Mouse (Mus musculus): Measurements from ENCODE around the gene Abr. TPM values are rescaled to one million over a fixed set of nuclear protein-coding genes. Genes with fewer than 3 reads are reported as not detected.

Gene Abr
- polyA plus RNA-seq, 1 experiment: 215 TPM

DNA sequence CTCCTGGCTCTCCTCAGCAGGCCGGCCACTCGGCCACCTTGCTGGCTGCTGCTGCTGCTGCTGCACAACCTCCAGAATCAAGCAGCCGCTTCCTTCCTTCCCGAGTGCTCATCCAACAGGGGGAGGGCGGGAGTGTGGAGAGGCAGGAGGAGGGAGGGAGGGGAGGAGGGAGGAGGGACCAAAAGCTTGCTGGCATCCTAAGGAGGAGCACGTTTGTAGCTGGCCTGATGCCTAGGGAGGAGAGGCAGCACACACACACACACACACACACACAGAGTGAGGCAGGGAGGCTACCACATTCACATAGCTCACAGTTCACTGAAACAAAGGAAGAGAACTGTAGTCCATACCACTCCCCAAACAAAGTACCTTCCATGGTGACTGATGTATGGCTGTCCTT is 153.8 kb downstream of the Abr start:
- DNase-seq (ENCODE audit: low read depth): peak; percentile 98
- TF ChIP-seq CTCF (IDR thresholded peaks at IDR 0.05; ENCODE audit: borderline replicate concordance, extremely low read depth, insufficient read depth, insufficient read length) (0 out of 2 replicates have a peak, but pooled peaks have one; percentile 0), POLR2A (IDR thresholded peaks at IDR 0.05; ENCODE audit: borderline replicate concordance, extremely low read depth, insufficient read depth, insufficient read length, poor library complexity, severe bottlenecking) (peak; percentile 6; the same call in 1 of the 2 replicates)

DNA sequence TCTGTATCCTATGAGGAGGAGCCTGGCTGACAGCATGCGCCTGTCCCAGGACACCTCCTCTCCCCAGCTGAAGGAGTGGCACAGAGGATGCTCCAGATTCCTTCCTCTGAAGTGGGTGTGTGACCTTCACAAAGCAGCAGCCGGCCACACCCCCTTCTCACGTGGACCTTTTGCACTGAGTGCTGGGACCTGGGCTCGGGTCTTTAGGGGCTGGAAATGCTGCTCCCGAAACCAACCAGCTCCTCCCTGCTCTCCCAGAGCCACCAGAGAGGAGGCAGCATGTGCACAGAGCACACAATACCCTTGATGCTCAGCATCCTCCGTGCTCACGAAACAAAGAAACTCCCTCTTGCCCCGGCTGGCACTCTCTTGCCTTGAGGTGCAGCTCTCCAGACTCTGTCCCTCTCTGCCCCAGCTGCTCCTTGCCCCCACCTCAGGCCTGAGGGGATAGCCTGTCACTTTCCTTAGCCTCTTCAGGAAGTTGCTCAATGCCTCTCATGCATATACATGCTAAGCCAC is 154.6 kb downstream of the Abr start:
- DNase-seq (ENCODE audit: low read depth): peak; percentile 69
- TF ChIP-seq CTCF (IDR thresholded peaks at IDR 0.05; ENCODE audit: borderline replicate concordance, extremely low read depth, insufficient read depth, insufficient read length) (no peak), POLR2A (IDR thresholded peaks at IDR 0.05; ENCODE audit: borderline replicate concordance, extremely low read depth, insufficient read depth, insufficient read length, poor library complexity, severe bottlenecking) (no peak)

- TF ChIP-seq POLR2A (IDR thresholded peaks at IDR 0.05; ENCODE audit: borderline replicate concordance, extremely low read depth, insufficient read depth, insufficient read length, poor library complexity, severe bottlenecking) (no peak), CTCF (IDR thresholded peaks at IDR 0.05; ENCODE audit: borderline replicate concordance, extremely low read depth, insufficient read depth, insufficient read length) (no peak)
- peak; percentile 59 for DNase-seq (ENCODE audit: low read depth)
These were observed 155.0 kb downstream of the Abr start for GRCm38 (mm10) chr11:76467073-76467472.

DNA sequence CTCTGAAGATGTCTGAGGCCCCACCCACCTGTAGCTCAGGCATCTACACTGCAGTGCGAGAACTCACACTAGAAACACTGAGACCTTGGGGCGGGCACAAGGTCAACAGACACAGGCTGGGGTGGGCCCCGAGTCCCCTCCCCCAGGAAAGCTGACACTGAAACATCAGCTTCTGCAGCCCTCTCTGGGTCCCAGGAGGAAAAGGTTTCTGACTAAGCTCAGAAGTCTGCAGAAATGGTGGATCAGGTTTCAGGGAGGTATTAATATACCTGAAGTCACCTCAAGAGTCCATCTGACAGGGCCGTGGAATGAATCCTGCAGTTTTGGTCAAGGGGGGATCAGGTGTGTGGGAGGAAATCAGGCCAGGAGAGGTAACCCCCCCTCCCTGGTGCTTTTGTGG is 156.2 kb downstream of the Abr start:
- TF ChIP-seq CTCF (IDR thresholded peaks at IDR 0.05; ENCODE audit: borderline replicate concordance, extremely low read depth, insufficient read depth, insufficient read length) (no peak), POLR2A (IDR thresholded peaks at IDR 0.05; ENCODE audit: borderline replicate concordance, extremely low read depth, insufficient read depth, insufficient read length, poor library complexity, severe bottlenecking) (no peak)
- DNase-seq (ENCODE audit: low read depth): no peak

DNA sequence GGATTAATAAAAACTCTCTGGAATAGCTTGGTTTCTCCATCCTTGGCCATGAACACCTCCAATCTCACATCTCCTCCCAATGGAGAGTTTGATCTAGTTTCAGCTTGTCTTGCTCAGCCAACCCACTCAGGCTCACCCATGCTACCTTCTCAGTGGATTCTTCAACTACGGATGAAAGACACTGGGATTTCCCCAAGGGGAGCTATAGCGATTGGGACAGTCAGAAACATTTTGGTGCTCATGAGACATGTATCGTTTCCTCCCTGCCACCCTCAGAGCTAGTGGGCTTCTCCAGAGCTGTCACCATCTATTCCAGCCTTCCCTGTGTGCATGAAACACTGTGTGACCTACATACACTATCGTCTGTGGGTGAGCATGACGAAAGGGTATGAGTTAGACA is 160.4 kb downstream of the Abr start:
- DNase-seq (ENCODE audit: low read depth): no peak
- TF ChIP-seq POLR2A (IDR thresholded peaks at IDR 0.05; ENCODE audit: borderline replicate concordance, extremely low read depth, insufficient read depth, insufficient read length, poor library complexity, severe bottlenecking) (no peak), CTCF (IDR thresholded peaks at IDR 0.05; ENCODE audit: borderline replicate concordance, extremely low read depth, insufficient read depth, insufficient read length) (no peak)

DNA sequence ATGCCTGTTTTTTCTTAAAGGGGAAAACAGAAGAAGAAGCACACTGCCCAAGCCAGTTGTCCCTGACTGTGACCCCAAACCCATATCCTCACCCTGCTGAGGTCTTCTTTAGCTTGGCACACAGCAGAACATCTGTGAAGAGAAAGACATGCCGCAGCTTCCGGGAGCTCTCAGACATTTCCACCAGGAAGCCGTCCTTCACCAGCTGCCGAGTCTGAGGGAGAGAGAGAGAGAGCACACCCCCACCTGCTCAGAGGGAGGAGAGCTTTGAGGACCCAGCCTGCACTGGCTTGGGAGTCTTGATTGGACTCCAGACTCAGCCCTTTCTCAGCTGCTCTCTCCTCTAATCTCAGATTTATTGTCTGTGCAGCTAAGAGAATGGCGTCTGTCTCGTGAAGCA is 160.9 kb downstream of the Abr start:
- TF ChIP-seq POLR2A (IDR thresholded peaks at IDR 0.05; ENCODE audit: borderline replicate concordance, extremely low read depth, insufficient read depth, insufficient read length, poor library complexity, severe bottlenecking) (no peak), CTCF (IDR thresholded peaks at IDR 0.05; ENCODE audit: borderline replicate concordance, extremely low read depth, insufficient read depth, insufficient read length) (no peak)
- no peak for DNase-seq (ENCODE audit: low read depth)

DNA sequence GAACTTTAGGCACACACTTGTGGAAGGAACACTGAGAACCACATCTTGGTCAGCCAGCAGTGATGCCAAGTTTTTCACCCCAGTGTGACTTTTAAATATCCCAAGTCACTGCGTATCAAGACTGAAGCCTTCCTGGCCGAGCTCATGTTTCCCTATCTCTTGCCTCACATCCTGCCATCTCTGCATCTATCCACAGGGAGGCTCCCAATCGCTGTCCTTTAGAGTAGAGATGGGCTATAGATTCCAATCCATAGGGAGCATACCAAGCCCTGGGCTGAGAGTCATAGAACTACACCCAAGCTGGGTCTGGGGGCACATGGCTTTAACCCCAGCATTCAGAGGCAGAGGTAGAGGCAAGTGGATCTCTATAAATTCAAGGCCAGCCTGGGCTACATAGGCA is 162.6 kb downstream of the Abr start:
- no peak for TF ChIP-seq CTCF (IDR thresholded peaks at IDR 0.05; ENCODE audit: borderline replicate concordance, extremely low read depth, insufficient read depth, insufficient read length)
- no peak for TF ChIP-seq POLR2A (IDR thresholded peaks at IDR 0.05; ENCODE audit: borderline replicate concordance, extremely low read depth, insufficient read depth, insufficient read length, poor library complexity, severe bottlenecking)
- no peak for DNase-seq (ENCODE audit: low read depth)

- TF ChIP-seq POLR2A (IDR thresholded peaks at IDR 0.05; ENCODE audit: borderline replicate concordance, extremely low read depth, insufficient read depth, insufficient read length, poor library complexity, severe bottlenecking) (no peak), CTCF (IDR thresholded peaks at IDR 0.05; ENCODE audit: borderline replicate concordance, extremely low read depth, insufficient read depth, insufficient read length) (no peak)
- no peak for DNase-seq (ENCODE audit: low read depth)
These were observed 163.4 kb downstream of the Abr start for GRCm38 (mm10) chr11:76458730-76459129.

GRCm38 (mm10) chr11:76456897-76457296 is 165.2 kb downstream of the Abr start:
- TF ChIP-seq POLR2A (IDR thresholded peaks at IDR 0.05; ENCODE audit: borderline replicate concordance, extremely low read depth, insufficient read depth, insufficient read length, poor library complexity, severe bottlenecking) (no peak), CTCF (IDR thresholded peaks at IDR 0.05; ENCODE audit: borderline replicate concordance, extremely low read depth, insufficient read depth, insufficient read length) (no peak)

DNA sequence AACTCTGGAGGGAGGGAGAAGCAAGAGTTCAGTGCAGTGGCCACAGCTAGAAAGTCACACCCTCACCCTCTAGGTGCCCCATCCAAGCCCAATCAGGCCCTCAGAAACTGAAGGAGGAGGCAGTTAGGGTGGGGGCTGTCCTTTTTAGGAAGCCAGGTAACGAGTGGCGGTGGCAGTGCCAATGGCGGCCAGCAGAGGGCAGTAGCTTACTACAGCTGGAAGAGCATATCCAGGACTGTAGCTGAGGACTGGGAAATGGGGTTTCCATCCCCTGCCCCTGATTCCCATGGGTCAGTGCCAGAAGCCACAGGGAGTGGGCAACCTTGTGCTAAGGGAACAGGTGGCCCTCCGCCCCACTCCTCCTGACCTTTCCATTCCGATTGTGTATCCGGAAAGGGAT is 165.9 kb downstream of the Abr start:
- TF ChIP-seq POLR2A (IDR thresholded peaks at IDR 0.05; ENCODE audit: borderline replicate concordance, extremely low read depth, insufficient read depth, insufficient read length, poor library complexity, severe bottlenecking) (no peak), CTCF (IDR thresholded peaks at IDR 0.05; ENCODE audit: borderline replicate concordance, extremely low read depth, insufficient read depth, insufficient read length) (peak; percentile 96)
- peak; percentile 87 for DNase-seq (ENCODE audit: low read depth)

More at GRCm38 (mm10) chr11:76456897-76457296, 165.2 kb downstream of the Abr start:
- no peak for DNase-seq (ENCODE audit: low read depth)

- no peak for TF ChIP-seq POLR2A (IDR thresholded peaks at IDR 0.05; ENCODE audit: borderline replicate concordance, extremely low read depth, insufficient read depth, insufficient read length, poor library complexity, severe bottlenecking)
- peak; percentile 94 for TF ChIP-seq CTCF (IDR thresholded peaks at IDR 0.05; ENCODE audit: borderline replicate concordance, extremely low read depth, insufficient read depth, insufficient read length)
- DNase-seq (ENCODE audit: low read depth): peak; percentile 84
These were observed 167.6 kb downstream of the Abr start for GRCm38 (mm10) chr11:76454492-76454891.

DNA sequence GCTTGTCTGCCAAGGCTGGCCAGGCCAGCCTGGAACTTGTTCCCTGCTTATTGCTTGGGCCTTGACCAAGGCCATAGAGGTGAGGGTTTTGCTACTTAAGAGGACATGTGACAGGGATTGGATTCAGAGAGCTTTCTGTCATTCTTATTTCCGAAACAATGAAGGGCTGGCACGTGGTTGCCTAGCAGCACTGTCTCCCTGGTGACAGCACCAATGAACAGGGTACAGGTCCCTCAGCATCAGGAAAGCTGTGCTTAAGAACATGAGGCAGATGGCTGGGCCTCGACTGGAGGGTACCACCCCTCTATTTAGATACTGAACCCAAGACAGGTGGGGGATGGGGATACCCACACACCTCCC is 171.9 kb downstream of the Abr start:
- no peak for TF ChIP-seq POLR2A (IDR thresholded peaks at IDR 0.05; ENCODE audit: borderline replicate concordance, extremely low read depth, insufficient read depth, insufficient read length, poor library complexity, severe bottlenecking)
- no peak for TF ChIP-seq CTCF (IDR thresholded peaks at IDR 0.05; ENCODE audit: borderline replicate concordance, extremely low read depth, insufficient read depth, insufficient read length)
- DNase-seq (ENCODE audit: low read depth): peak; percentile 93

Data from brain, embryonic 14.5 days (tissue).